Mouse (Mus musculus) heart, postnatal 0 days (tissue): ENCODE results near the gene Triap1. TPM values are rescaled to one million over a fixed set of nuclear protein-coding genes. Genes with fewer than 3 reads are reported as not detected.

Experiments used
- ATAC-seq: fragments of 200-750 bp; cut with Nextera tagmentation; 2 replicates; pipeline ENCODE4 v1.8.0; 2017; ENCODE audit warnings: low read depth, moderate number of reproducible peaks, moderate library complexity; ENCODE audit not compliant: insufficient read depth
- DNase-seq: peaks from one replicate; pipeline ENCODE4 v3.0.0-alpha.2; 2016; ENCODE audit warnings: low spot score
- H3K27ac ChIP-seq: fragments of 300-500 bp; sonication (generic); 2 replicates; pipeline ENCODE4 v1.5.1; 2014; ENCODE audit warnings: low read depth, mild to moderate bottlenecking
- H3K27me3 ChIP-seq: fragments of 300-500 bp; sonication (generic); 2 replicates; pipeline ENCODE4 v1.6.1; 2014; ENCODE audit warnings: low read length, mixed read lengths; ENCODE audit not compliant: control insufficient read depth, insufficient read depth
- H3K36me3 ChIP-seq: fragments of 300-500 bp; sonication (generic); replicated peaks from 2 replicates; pipeline ENCODE4 v1.6.1; 2014; ENCODE audit warnings: low read length, mixed read lengths; ENCODE audit not compliant: control insufficient read depth, insufficient read depth
- H3K4me1 ChIP-seq: fragments of 300-500 bp; sonication (generic); 2 replicates; pipeline ENCODE4 v1.6.1; 2014; ENCODE audit warnings: antibody characterized with exemption; ENCODE audit not compliant: control insufficient read depth, insufficient read depth
- H3K4me2 ChIP-seq: fragments of 300-500 bp; sonication (generic); 2 replicates; pipeline ENCODE4 v1.6.1; 2014; ENCODE audit warnings: low read depth, mild to moderate bottlenecking, low read length, moderate library complexity
- H3K4me3 ChIP-seq: fragments of 300-500 bp; sonication (generic); 2 replicates; pipeline ENCODE4 v1.5.1; 2014; ENCODE audit warnings: low read depth, low read length
- H3K9ac ChIP-seq: fragments of 300-500 bp; sonication (generic); replicated peaks from 2 replicates; pipeline ENCODE4 v1.6.1; 2014; ENCODE audit warnings: low read depth, low read length, mixed read lengths
- H3K9me3 ChIP-seq: fragments of 300-500 bp; sonication (generic); replicated peaks from 2 replicates; pipeline ENCODE4 v1.6.1; 2016; ENCODE audit warnings: low read length; ENCODE audit not compliant: control insufficient read depth
- CTCF ChIP-seq: IDR thresholded peaks from 2 replicates; pipeline ENCODE4 v1.5.1; 2016; ENCODE audit warnings: antibody characterized with exemption, control low read depth, low read depth
- EP300 ChIP-seq: IDR thresholded peaks from 2 replicates; pipeline ENCODE4 v1.6.1; 2016; ENCODE audit warnings: antibody characterized with exemption, low read depth
- WGBS: fragments of 180-500 bp; shearing (Covaris S2); extraction: QIAGEN DNeasy Blood & Tissue Kit; methylation state at CpG from one replicate; pipeline ENCODE4 v1.1.7; 2014; 5-methylcytosine and 5-hydroxymethylcytosine counted together
- polyA plus RNA-seq: library from polyadenylated mRNA; unstranded; fragments of >200 nt; fragmentation: Nextera tagmentation; extraction: Ambion mirVana; gene quantifications from 2 replicates; pipeline ENCODE4 v1.2.1, GENCODE M21; 2015
- total RNA-seq: library from RNA; depleted of rRNA; stranded (reverse); fragments of >200 nt; gene quantifications from 2 replicates; pipeline ENCODE4 v1.2.3, GENCODE M21; 2014; ENCODE audit warnings: low replicate concordance; rRNA removed

The Triap1 gene
- total and polyA plus RNA-seq, 2 experiments from 2014 or later: 27.2 to 39.2 TPM

DNA sequence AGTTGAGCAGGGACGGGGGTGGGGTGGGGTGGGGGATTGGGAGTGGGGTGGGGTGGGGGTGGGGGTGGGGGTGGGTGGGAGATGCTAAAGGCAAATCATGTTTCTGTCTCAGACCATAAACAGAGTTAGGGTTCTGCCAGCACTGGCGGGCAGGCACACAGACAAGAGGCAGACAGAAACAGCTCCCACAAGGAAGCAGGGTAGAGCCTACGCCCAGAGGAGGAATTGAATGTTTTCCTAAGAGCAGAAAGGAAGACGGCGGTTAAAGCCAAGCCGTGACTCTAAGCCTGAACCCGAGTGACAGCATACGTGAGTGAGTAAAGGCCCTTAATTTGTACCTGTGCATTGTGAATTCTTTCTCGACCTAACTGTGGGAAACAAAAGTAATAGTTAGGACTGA is 50.9 kb downstream of the Triap1 start:
- Histone ChIP-seq H3K36me3 (no peaks in the 10 kb centered on the region), H3K4me1 (0 out of 2 replicates have a peak, but pooled peaks cover 3% of the 10 kb centered on the region), H3K9ac (no peak overlapping the region), H3K9me3 (no peaks in the 10 kb centered on the region), H3K4me3 (no peak overlapping the region), H3K4me2 (no peak overlapping the region), H3K27ac (no peak overlapping the region), H3K27me3 (0 out of 2 replicates have a peak, but pooled peaks cover 7% of the 10 kb centered on the region)
- ATAC-seq: no peak
- TF ChIP-seq EP300 (no peak), CTCF (no peak)
- DNase-seq: no peak
- 40% methylated on average over 9 of the region's 9 CpGs for WGBS

DNA sequence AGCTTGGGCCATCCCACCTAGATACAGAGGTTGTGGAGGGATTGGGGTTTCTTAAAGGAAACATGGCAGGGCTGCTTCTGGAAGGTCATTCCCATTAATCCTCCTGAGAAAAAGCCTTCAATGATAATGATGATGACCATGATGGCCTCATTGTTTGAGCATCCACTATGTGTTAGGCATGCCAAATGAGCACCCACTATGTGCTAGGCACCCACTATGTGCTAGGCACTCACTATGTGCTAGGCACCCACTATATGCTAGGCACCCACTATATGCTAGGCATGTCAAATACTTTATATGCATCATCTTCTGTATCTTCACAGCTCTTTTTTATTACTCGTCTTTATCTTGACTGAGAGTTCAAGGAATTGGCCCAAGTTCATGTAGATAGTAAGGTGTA is 51.9 kb downstream of the Triap1 start:
- no peaks in the 10 kb centered on the region for H3K36me3 ChIP-seq

More for the DNA sequence above, 51.9 kb downstream of the Triap1 start:
- Histone ChIP-seq H3K4me2 (no peak overlapping the region), H3K27ac (no peak overlapping the region), H3K9ac (no peak overlapping the region), H3K4me1 (0 out of 2 replicates have a peak, but pooled peaks cover 3% of the 10 kb centered on the region), H3K4me3 (no peak overlapping the region), H3K9me3 (no peaks in the 10 kb centered on the region), H3K27me3 (peaks cover 14% of the 10 kb centered on the region)
- DNase-seq (no peak), ATAC-seq (no peak)
- TF ChIP-seq CTCF (no peak), EP300 (no peak)
- WGBS: 63% methylated on average over 1 of the region's 1 CpGs

Other genes with a start within 250 kb of the Triap1 start
- not detected in 2 replicates for gene Gm10401, start 242.9 kb upstream of the Triap1 start, total RNA-seq
- gene Gm10401, start 242.9 kb upstream of the Triap1 start, polyA plus RNA-seq: 13.3 and 14.4 TPM in 2 replicates
- gene Acads, start 221.9 kb upstream of the Triap1 start, total RNA-seq: 266 and 288 TPM in 2 replicates
- gene Acads, start 221.9 kb upstream of the Triap1 start, polyA plus RNA-seq: 208 and 211 TPM in 2 replicates
- 17.0 and 25.9 TPM in 2 replicates for gene Unc119b, start 206.2 kb upstream of the Triap1 start, total RNA-seq
- gene Unc119b, start 206.2 kb upstream of the Triap1 start, polyA plus RNA-seq: 10.6 and 11.7 TPM in 2 replicates
- gene Mlec, start 183.0 kb upstream of the Triap1 start, total RNA-seq: 68.4 and 74.8 TPM in 2 replicates
- gene Mlec, start 183.0 kb upstream of the Triap1 start, polyA plus RNA-seq: 20.4 and 21.1 TPM in 2 replicates
- gene Cabp1, start 146.8 kb upstream of the Triap1 start, total RNA-seq: 0.39 and 4.1 TPM in 2 replicates
- gene Cabp1, start 146.8 kb upstream of the Triap1 start, polyA plus RNA-seq: 0.78 and 0.96 TPM in 2 replicates
- 41.1 and 71.6 TPM in 2 replicates for gene Pop5, start 105.4 kb upstream of the Triap1 start, total RNA-seq
- gene Pop5, start 105.4 kb upstream of the Triap1 start, polyA plus RNA-seq: 57.9 and 65.9 TPM in 2 replicates
- gene Rnf10, start 68.3 kb upstream of the Triap1 start, total RNA-seq: 76.0 and 82.4 TPM in 2 replicates
- gene Rnf10, start 68.3 kb upstream of the Triap1 start, polyA plus RNA-seq: 104 and 105 TPM in 2 replicates
- gene Coq5, start 61.6 kb upstream of the Triap1 start, total RNA-seq: 74.1 and 82.7 TPM in 2 replicates
- gene Coq5, start 61.6 kb upstream of the Triap1 start, polyA plus RNA-seq: 111 and 116 TPM in 2 replicates
- gene Dynll1, start 40.2 kb upstream of the Triap1 start, total RNA-seq: 164 and 224 TPM in 2 replicates
- 615 and 804 TPM in 2 replicates for gene Dynll1, start 40.2 kb upstream of the Triap1 start, polyA plus RNA-seq
- gene Srsf9, start 14.0 kb upstream of the Triap1 start, total RNA-seq: 21.3 and 41.1 TPM in 2 replicates
- gene Srsf9, start 14.0 kb upstream of the Triap1 start, polyA plus RNA-seq: 62.9 and 67.5 TPM in 2 replicates
- gene Gatc, start within 50 bp of the Triap1 start, total RNA-seq: 10.4 and 19.4 TPM in 2 replicates
- gene Gatc, start within 50 bp of the Triap1 start, polyA plus RNA-seq: 14.8 and 15.1 TPM in 2 replicates
- 1,673 and 1,690 TPM in 2 replicates for gene Cox6a1, start 7.8 kb downstream of the Triap1 start, total RNA-seq
- 2,126 and 2,128 TPM in 2 replicates for gene Cox6a1, start 7.8 kb downstream of the Triap1 start, polyA plus RNA-seq
- 2.5 and 5.6 TPM in 2 replicates for gene Msi1, start 88.4 kb downstream of the Triap1 start, total RNA-seq
- gene Msi1, start 88.4 kb downstream of the Triap1 start, polyA plus RNA-seq: 0.99 and 1.1 TPM in 2 replicates
- not detected in 2 replicates for gene Pla2g1b, start 125.0 kb downstream of the Triap1 start, total RNA-seq
- gene Pla2g1b, start 125.0 kb downstream of the Triap1 start, polyA plus RNA-seq: not detected in 2 replicates
- gene Sirt4, start 143.5 kb downstream of the Triap1 start, total RNA-seq: 13.8 and 29.0 TPM in 2 replicates
- gene Sirt4, start 143.5 kb downstream of the Triap1 start, polyA plus RNA-seq: 14.5 and 15.4 TPM in 2 replicates
- 66.6 and 68.8 TPM in 2 replicates for gene Pxn, start 165.5 kb downstream of the Triap1 start, total RNA-seq
- 19.3 and 19.9 TPM in 2 replicates for gene Pxn, start 165.5 kb downstream of the Triap1 start, polyA plus RNA-seq
- 2,397 and 2,522 TPM in 2 replicates for gene Rplp0, start 218.2 kb downstream of the Triap1 start, total RNA-seq
- gene Rplp0, start 218.2 kb downstream of the Triap1 start, polyA plus RNA-seq: 877 and 933 TPM in 2 replicates
- gene Gcn1l1, start 224.0 kb downstream of the Triap1 start, total RNA-seq: 38.3 and 42.8 TPM in 2 replicates
- 12.9 and 13.6 TPM in 2 replicates for gene Gcn1l1, start 224.0 kb downstream of the Triap1 start, polyA plus RNA-seq